Mouse (Mus musculus): ENCODE data around the gene Agt.

- TF ChIP-seq CTCF (IDR thresholded peaks at IDR 0.05; ENCODE audit: extremely low read depth, insufficient read depth, low read length), result no peak
- TF ChIP-seq POLR2A (IDR thresholded peaks at IDR 0.05; ENCODE audit: extremely low read depth, insufficient read depth, low read length), result no peak
These were observed 39.4 kb downstream of the Agt start for GRCm38 (mm10) chr8:124530076-124530475.

Measured in cortical plate, adult 2 months (tissue).